Mouse (Mus musculus) frontal cortex, postnatal 14 days (tissue): ENCODE results near the gene Wdr64.

Experiments
- DNase-seq, 2 experiments: peaks; one replicate each; pipeline ENCODE4 v3.0.0; 2022; ENCODE audit warnings: low spot score in 2 of 2

Gene Wdr64

DNA sequence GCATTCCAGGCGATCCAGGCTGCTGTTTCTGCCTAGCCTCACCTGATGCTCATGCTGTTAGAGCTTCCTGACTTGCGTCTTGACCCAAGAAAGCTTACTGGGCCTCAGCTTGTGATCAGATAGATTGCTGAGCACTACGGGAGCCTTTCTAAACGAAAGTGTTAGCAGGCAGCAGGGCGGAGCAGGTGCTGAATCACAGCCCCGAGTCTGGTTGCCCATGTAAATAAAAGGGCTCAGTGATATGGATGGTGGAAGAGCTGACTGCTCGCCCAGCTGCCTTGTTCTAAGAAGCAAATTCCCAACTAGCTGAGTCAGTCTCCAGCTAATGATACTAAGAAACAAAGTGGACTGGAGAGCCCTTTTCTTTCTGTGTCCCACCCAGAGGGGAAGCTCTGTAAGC is 27.4 kb downstream of the Wdr64 start:
- DNase-seq: no peak

DNA sequence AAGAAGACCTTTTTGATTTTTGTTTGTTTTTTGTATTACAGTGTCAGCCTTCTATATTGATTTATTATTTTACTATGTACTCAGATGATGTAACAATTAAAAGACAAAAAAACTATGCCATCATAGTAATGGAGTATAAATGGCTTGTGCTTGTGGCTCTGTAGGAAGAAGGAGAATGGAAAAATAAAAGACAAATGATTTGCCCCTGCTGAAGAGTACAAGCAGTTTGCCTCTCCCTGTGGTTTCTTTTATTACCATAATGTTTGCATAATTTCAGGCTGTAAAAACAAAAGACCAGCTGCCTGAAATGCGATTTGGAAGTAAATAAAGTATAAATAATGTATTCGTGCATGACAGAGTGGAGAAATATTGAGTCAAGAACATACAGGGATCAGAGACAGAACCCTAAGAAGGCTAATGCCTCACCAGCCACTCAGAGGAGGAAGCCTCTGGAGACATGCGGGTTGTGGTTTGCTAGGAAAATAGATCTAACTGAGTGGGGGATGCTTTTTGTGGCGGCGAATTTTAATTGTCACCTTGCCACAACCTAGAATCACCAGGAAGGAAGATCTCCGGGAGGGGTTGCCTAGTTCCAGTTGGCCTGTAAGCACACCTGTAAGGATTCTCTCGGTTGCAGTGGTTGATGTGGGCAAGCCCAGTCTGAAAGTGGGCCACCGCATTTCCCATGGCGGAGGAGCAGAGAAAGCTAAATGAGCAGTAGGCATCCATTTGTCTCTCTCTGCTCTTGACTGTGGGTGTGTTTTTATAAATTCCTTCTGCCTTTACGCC is 56.4 kb downstream of the Wdr64 start:
- DNase-seq: no peak

DNA sequence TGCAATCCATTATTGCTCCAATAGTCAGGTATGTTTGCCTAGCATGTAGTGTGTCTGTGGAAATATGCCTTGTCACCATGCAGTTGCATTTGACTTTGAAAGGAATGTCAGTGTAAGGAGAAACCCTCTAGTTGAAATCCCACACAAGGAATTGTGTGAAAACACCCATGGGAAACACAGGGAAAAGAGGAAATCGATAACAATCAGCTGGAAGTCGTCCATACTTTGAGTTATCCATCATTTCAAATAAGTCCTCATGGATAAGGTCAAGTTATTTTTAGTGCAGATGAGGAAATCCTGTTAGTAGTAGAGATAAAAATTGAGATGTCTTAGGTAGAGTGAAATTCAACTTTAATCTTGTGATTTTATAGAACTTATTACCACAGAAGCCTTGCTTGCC is 96.3 kb downstream of the Wdr64 start:
- no peak for DNase-seq

GRCm38 (mm10) chr1:175808356-175808755 is 110.0 kb downstream of the Wdr64 start:
- no peak for DNase-seq

DNA sequence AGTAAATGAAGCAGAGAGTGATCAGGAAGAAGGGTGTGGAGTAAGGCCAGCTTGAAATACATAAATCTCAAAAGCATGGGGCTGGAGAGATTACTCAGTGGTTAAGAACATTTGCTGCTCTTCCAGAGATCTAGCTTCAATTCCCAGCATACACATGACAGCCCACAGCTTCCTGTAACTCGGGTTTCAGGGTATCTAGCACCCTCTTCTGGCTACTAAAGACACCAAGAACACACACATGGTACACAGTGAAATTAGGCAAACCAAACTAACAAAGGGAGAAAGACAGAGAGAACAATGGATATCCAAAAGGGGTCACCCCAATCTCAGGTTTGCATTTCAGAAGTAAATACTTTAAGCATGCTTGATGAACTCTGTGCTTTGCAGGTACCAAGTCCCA is 113.2 kb downstream of the Wdr64 start:
- DNase-seq: no peak

DNA sequence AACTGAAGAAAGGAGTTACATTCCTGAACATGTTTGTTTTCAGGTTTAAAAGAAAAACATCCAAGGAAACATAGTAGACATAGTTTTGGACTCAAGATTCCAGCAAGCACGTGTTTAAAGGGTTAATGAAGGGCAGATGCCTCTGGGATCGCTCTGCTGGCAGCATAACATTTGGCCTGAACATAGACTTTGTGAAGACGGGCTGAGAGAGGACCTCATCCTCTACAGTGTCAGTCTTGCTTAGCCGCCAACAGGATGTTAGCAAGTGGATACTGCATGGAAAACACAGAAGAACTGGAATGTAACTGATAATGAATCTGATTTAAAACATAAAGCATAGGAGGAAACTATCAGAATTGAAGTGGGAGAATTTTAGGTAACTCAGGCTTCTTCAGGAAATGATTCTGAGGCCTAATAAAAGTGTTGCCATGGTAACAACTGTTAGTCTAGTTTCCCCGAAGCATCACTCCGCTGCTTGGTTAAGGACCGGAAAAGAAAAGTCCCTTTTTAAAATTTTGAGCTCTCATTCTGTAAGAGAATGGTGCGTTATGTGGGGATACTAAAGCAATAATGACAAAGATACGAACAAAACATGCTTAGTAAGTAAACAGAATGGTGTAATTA is 125.5 kb downstream of the Wdr64 start:
- no peak for DNase-seq

- DNase-seq: no peak
Observed at GRCm38 (mm10) chr1:175828539-175828938, 130.1 kb downstream of the Wdr64 start.

- DNase-seq: no peak
Observed at GRCm38 (mm10) chr1:175829220-175829619, 130.8 kb downstream of the Wdr64 start.

- no peak for DNase-seq
Observed at GRCm38 (mm10) chr1:175855515-175855914, 157.1 kb downstream of the Wdr64 start.
